Mouse (Mus musculus) bone marrow, adult 2 months (tissue): ENCODE measurements around the gene Olfr700. TPM values are rescaled to one million over a fixed set of nuclear protein-coding genes. Genes with fewer than 3 reads are reported as not detected.

Experiments
- H3K27ac ChIP-seq: fragments of 200-500 bp; 2 replicates; pipeline ENCODE4 v1.5.1; 2012; ENCODE audit warnings: low read depth, mild to moderate bottlenecking, control low read depth, inconsistent platforms, low read length; ENCODE audit not compliant: control insufficient read depth, poor library complexity, insufficient read depth
- H3K4me1 ChIP-seq: fragments of 200-500 bp; 2 replicates; pipeline ENCODE4 v1.6.1; 2011; ENCODE audit warnings: low read length; ENCODE audit not compliant: control insufficient read depth, insufficient read depth
- H3K4me3 ChIP-seq: fragments of 200-500 bp; replicated peaks from 2 replicates; pipeline ENCODE3; 2011; ENCODE audit warnings: mild to moderate bottlenecking, low read depth, low read length, control low read depth; ENCODE audit not compliant: control insufficient read depth
- CTCF ChIP-seq: fragments of 200-500 bp; IDR thresholded peaks from 2 replicates; pipeline ENCODE4 v1.5.1; 2011; ENCODE audit warnings: low read length, control low read depth; ENCODE audit not compliant: control insufficient read depth, insufficient read depth
- POLR2A ChIP-seq: fragments of 200-500 bp; IDR thresholded peaks from 2 replicates; pipeline ENCODE4 v1.6.1; 2011; ENCODE audit warnings: low read depth, mild to moderate bottlenecking, control low read depth, low read length, borderline replicate concordance; ENCODE audit not compliant: control insufficient read depth
- WGBS: fragments of 180-500 bp; shearing (Covaris S2); methylation state at CpG from one replicate; pipeline ENCODE4 v1.1.7; 2018; 5-methylcytosine and 5-hydroxymethylcytosine counted together
- polyA plus RNA-seq: library from polyadenylated mRNA; stranded (reverse); fragments of >200 nt; gene quantifications from 2 replicates; pipeline ENCODE4 v1.2.4, GENCODE M21; 2011; ENCODE audit warnings: low replicate concordance; ENCODE audit not compliant: missing spikeins, insufficient read depth, insufficient read length

The Olfr700 gene
- polyA plus RNA-seq, 1 experiment, result not detected

DNA sequence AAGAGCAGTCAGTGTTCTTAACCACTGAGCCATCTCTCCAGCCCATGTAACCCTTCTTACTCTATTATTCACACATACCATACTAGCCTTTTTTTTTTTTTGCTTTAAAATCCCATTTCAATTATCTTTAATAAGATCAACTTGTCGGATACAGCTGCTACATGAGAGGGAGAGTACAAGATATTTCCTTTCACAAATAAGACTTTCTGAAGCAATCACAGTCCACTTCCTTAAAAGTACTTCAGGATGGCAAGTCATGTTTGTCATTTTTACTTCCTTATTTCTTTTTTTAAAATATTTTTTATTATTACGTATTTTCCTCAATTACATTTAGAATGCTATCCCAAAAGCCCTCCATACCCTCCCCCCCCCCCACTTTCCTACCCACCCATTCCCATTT is 49.8 kb downstream of the Olfr700 start:
- no peaks in the 10 kb centered on the region; the same call in 1 of the 2 replicates for H3K4me1 ChIP-seq
- TF ChIP-seq CTCF (no peak), POLR2A (no peak)
- no peak overlapping the region for H3K27ac ChIP-seq
- no peak overlapping the region for H3K4me3 ChIP-seq
- 23% methylated on average over 2 of the region's 2 CpGs for WGBS

Other genes starting within 250 kb of the Olfr700 start
- gene Olfr693, start 128.2 kb downstream of the Olfr700 start, polyA plus RNA-seq, result not detected in 2 replicates
- not detected in 2 replicates for gene Olfr694, start 117.0 kb downstream of the Olfr700 start, polyA plus RNA-seq
- not detected in 2 replicates for gene Olfr695, start 92.4 kb downstream of the Olfr700 start, polyA plus RNA-seq
- not detected in 2 replicates for gene Olfr697, start 66.4 kb downstream of the Olfr700 start, polyA plus RNA-seq
- not detected in 2 replicates for gene Olfr698, start 53.4 kb downstream of the Olfr700 start, polyA plus RNA-seq
- gene Olfr699, start 15.6 kb downstream of the Olfr700 start, polyA plus RNA-seq, result 0.36 and 0.60 TPM in 2 replicates
- not detected in 2 replicates for gene Olfr701, start 5.3 kb upstream of the Olfr700 start, polyA plus RNA-seq
- gene Olfr702, start 25.1 kb upstream of the Olfr700 start, polyA plus RNA-seq, result not detected in 2 replicates
- not detected in 2 replicates for gene Olfr703, start 34.5 kb upstream of the Olfr700 start, polyA plus RNA-seq
- 0.75 TPM in 1 of 2 replicates, not detected in the other for gene Olfr704, start 54.4 kb upstream of the Olfr700 start, polyA plus RNA-seq
- not detected in 2 replicates for gene Olfr705, start 68.1 kb upstream of the Olfr700 start, polyA plus RNA-seq
- not detected in 2 replicates for gene Olfr706, start 79.3 kb upstream of the Olfr700 start, polyA plus RNA-seq
- gene Olfr707, start 92.4 kb upstream of the Olfr700 start, polyA plus RNA-seq, result not detected in 2 replicates
- gene Olfr1532-ps1, start 99.2 kb upstream of the Olfr700 start, polyA plus RNA-seq, result not detected in 2 replicates
- gene Olfr709-ps1, start 123.4 kb upstream of the Olfr700 start, polyA plus RNA-seq, result not detected in 2 replicates
- not detected in 2 replicates for gene Olfr710, start 139.5 kb upstream of the Olfr700 start, polyA plus RNA-seq
- 0.29 TPM in 1 of 2 replicates, not detected in the other for gene Olfr6, start 155.1 kb upstream of the Olfr700 start, polyA plus RNA-seq
- not detected in 2 replicates for gene Olfr711, start 166.6 kb upstream of the Olfr700 start, polyA plus RNA-seq
- gene Olfr2, start 197.2 kb upstream of the Olfr700 start, polyA plus RNA-seq, result not detected in 2 replicates
- not detected in 2 replicates for gene Olfr713, start 222.3 kb upstream of the Olfr700 start, polyA plus RNA-seq